Comparison of ENCODE assay signal across 9 mouse cellular contexts in the genomic region with DNA sequence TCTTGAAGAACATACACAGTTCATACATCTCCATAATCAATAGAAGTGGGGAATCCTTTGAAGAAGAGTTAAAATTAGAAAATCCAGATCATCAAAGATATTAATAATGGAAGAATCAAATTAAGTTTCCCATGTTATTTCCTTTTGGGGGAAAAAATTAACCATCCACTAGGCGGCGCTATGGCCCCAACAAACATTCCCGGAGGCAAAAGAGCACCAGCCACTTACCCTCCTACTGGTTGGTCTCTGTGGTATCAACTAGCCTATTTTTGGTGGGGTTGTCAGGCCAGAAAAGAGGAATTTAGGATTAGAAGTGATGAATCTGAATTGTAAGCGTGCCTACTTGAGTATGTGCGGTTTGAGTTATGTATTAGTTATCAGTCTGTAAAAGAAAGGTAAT. TPM values are rescaled to one million over a fixed set of nuclear protein-coding genes. Genes with fewer than 3 reads are reported as not detected.
DNase-seq lines count a peak whose midpoint lies in the region; ATAC-seq and TF ChIP-seq lines count a peak whose summit lies in the region.
"Had no signal": no experiment of that assay in that cellular context is flagged by ENCODE, and none has a peak within 500 bp of the region (broad histone marks: within the 10 kb centered on the region; RNA-seq: fewer than 3 reads in every experiment).

No protein-coding gene starts in this region.

- peaks cover 26% of the 10 kb centered on the region for H3K36me3 ChIP-seq in heart, postnatal 0 days (replicated peaks; ENCODE audit: control insufficient read depth, insufficient read depth, low read length)

- H3K4me1 ChIP-seq in heart, postnatal 0 days (ENCODE audit: control insufficient read depth, insufficient read depth), result no peaks in the 10 kb centered on the region
- H3K4me1 ChIP-seq: stomach, embryonic 15.5 days had no signal

- H3K9me3 ChIP-seq in heart, postnatal 0 days (replicated peaks; ENCODE audit: control insufficient read depth, low read length), result no peaks in the 10 kb centered on the region
- H3K9me3 ChIP-seq: stomach, embryonic 15.5 days had no signal

- peak; percentile 62 for DNase-seq in gastrocnemius, adult 18-20 months (ENCODE audit: low spot score)
- no peak for DNase-seq in gastrocnemius, postnatal 25 days
- DNase-seq in right cerebral cortex, adult 2 months (ENCODE audit: low spot score in 2 of 2), result peak; percentile 43 to 57
- no peak for DNase-seq in right cerebral cortex, postnatal 10 days (ENCODE audit: low spot score in 2 of 2)
- peak; percentile 51 for DNase-seq in brain, embryonic 14.5 days (ENCODE audit: low read depth)
- peak; percentile 30 for DNase-seq in heart, postnatal 0 days (ENCODE audit: low spot score)
- peak; percentile 56 for DNase-seq in lung, postnatal 25 days (ENCODE audit: low spot score)
- peak; percentile 64 for DNase-seq in thymus, postnatal 0 days (ENCODE audit: low spot score)

- ATAC-seq in heart, postnatal 0 days (ENCODE audit: insufficient read depth, low read depth), result no peak

- WGBS in heart, postnatal 0 days, result 33% methylated on average over 5 of the region's 5 CpGs

- TF ChIP-seq EP300 in heart, postnatal 0 days (IDR thresholded peaks at IDR 0.05; ENCODE audit: low read depth), result no peak

- H3K4me3 ChIP-seq in heart, postnatal 0 days (ENCODE audit: low read depth, low read length), result no peak overlapping the region
- H3K4me3 ChIP-seq: stomach, embryonic 15.5 days had no signal

- H3K27ac ChIP-seq in heart, postnatal 0 days (ENCODE audit: low read depth), result no peak overlapping the region
- H3K27ac ChIP-seq: stomach, embryonic 15.5 days had no signal

- no peaks in the 10 kb centered on the region for H3K27me3 ChIP-seq in heart, postnatal 0 days (ENCODE audit: control insufficient read depth, insufficient read depth, low read length)
- H3K27me3 ChIP-seq: stomach, embryonic 15.5 days had no signal

- TF ChIP-seq POLR2A in brain, embryonic 14.5 days (IDR thresholded peaks at IDR 0.05; ENCODE audit: borderline replicate concordance, extremely low read depth, insufficient read depth, insufficient read length, poor library complexity, severe bottlenecking), result no peak

- no peak overlapping the region for H3K9ac ChIP-seq in heart, postnatal 0 days (replicated peaks; ENCODE audit: low read depth, low read length)
- H3K9ac ChIP-seq: stomach, embryonic 15.5 days had no signal

- TF ChIP-seq CTCF in brain, embryonic 14.5 days (IDR thresholded peaks at IDR 0.05; ENCODE audit: borderline replicate concordance, extremely low read depth, insufficient read depth, insufficient read length), result peak; percentile 68; the same call in 1 of the 2 replicates
- TF ChIP-seq CTCF in heart, postnatal 0 days (IDR thresholded peaks at IDR 0.05; ENCODE audit: low read depth), result peak; percentile 78

- H3K4me2 ChIP-seq in heart, postnatal 0 days (ENCODE audit: low read depth, low read length), result no peak overlapping the region
- H3K4me2 ChIP-seq: stomach, embryonic 15.5 days had no signal

RNA-seq across cellular contexts. Expression of a gene that starts 41.6 kb away (rescaled TPM):
- total RNA-seq in gastrocnemius, adult 18-20 months (2021), result 10 to 100 TPM; 31.2 to 35.6 TPM
- total RNA-seq in gastrocnemius, postnatal 25 days (2021), result 10 to 100 TPM; 24.1 to 24.8 TPM
- polyA plus RNA-seq in brain, embryonic 14.5 days (2012; rRNA removed), result 12.8 and 15.8 TPM in 2 replicates
- total RNA-seq in heart, postnatal 0 days (2014; rRNA removed; ENCODE audit: low replicate concordance), result 17.4 and 17.7 TPM in 2 replicates
- 10.5 and 11.2 TPM in 2 replicates for polyA plus RNA-seq in heart, postnatal 0 days (2015; fragmentation: Nextera tagmentation; extraction: Ambion mirVana)
- polyA plus RNA-seq in thymus, postnatal 0 days (2015; fragmentation: Nextera tagmentation; extraction: Ambion mirVana), result 11.4 and 14.8 TPM in 2 replicates

RNA-seq across cellular contexts. Expression of a gene that starts 48.3 kb away (rescaled TPM):
- 1 to 10 TPM; 5.8 to 6.4 TPM for total RNA-seq in gastrocnemius, adult 18-20 months (2021)
- total RNA-seq in gastrocnemius, postnatal 25 days (2021), result 1 to 10 TPM; 5.0 to 5.6 TPM
- 13.3 and 14.9 TPM in 2 replicates for polyA plus RNA-seq in brain, embryonic 14.5 days (2012; rRNA removed)
- total RNA-seq in heart, postnatal 0 days (2014; rRNA removed; ENCODE audit: low replicate concordance), result 11.0 and 15.7 TPM in 2 replicates
- polyA plus RNA-seq in heart, postnatal 0 days (2015; fragmentation: Nextera tagmentation; extraction: Ambion mirVana), result 2.2 and 2.7 TPM in 2 replicates
- polyA plus RNA-seq in thymus, postnatal 0 days (2015; fragmentation: Nextera tagmentation; extraction: Ambion mirVana), result 5.8 and 6.9 TPM in 2 replicates

Comparison
In these comparisons a context has a peak if more than half of its experiments do, and no peak if none do; other contexts are left out.
1. DNase-seq: peak in gastrocnemius, adult 18-20 months (single experiment), right cerebral cortex, adult 2 months (2 of 2), brain, embryonic 14.5 days (single experiment), heart, postnatal 0 days (single experiment), lung, postnatal 25 days (single experiment) and thymus, postnatal 0 days (single experiment); none in gastrocnemius, postnatal 25 days (single experiment) and right cerebral cortex, postnatal 10 days (0 of 2).